Mouse (Mus musculus) urinary bladder, postnatal 14 days (tissue): ENCODE measurements around the gene Cebpe.

Source experiments
- DNase-seq: peaks from one replicate; pipeline ENCODE4 v3.0.0; 2021; ENCODE audit warnings: low spot score

Cebpe gene

GRCm38 (mm10) chr14:54712074-54712473 is at the start of gene Cebpe:
TSS of gene Cebpe (minus strand) at chr14:54712174.
- DNase-seq = no peak

GRCm38 (mm10) chr14:54756382-54756781 is 44.4 kb upstream of the Cebpe start:
- DNase-seq = no peak

- DNase-seq = peak; percentile 81
Measured at GRCm38 (mm10) chr14:54754602-54755018, 42.6 kb upstream of the Cebpe start.

- DNase-seq = no peak
Measured at GRCm38 (mm10) chr14:54753986-54754601, 42.1 kb upstream of the Cebpe start.

- no peak for DNase-seq
Measured at GRCm38 (mm10) chr14:54752938-54753337, 41.0 kb upstream of the Cebpe start.

- DNase-seq = no peak
Measured at GRCm38 (mm10) chr14:54751768-54752167, 39.8 kb upstream of the Cebpe start.

GRCm38 (mm10) chr14:54749238-54749637 is 37.3 kb upstream of the Cebpe start:
- DNase-seq = no peak

GRCm38 (mm10) chr14:54747942-54748917 is 36.3 kb upstream of the Cebpe start:
- peak; percentile 31 for DNase-seq

GRCm38 (mm10) chr14:54746038-54746437 is 34.1 kb upstream of the Cebpe start:
- DNase-seq = no peak

- no peak for DNase-seq
Measured at GRCm38 (mm10) chr14:54744473-54744872, 32.5 kb upstream of the Cebpe start.

GRCm38 (mm10) chr14:54742375-54742774 is 30.4 kb upstream of the Cebpe start:
- peak; percentile 21 for DNase-seq

GRCm38 (mm10) chr14:54741721-54742120 is 29.7 kb upstream of the Cebpe start:
- no peak for DNase-seq

GRCm38 (mm10) chr14:54737634-54738033 is 25.7 kb upstream of the Cebpe start:
- no peak for DNase-seq

- no peak for DNase-seq
Measured at GRCm38 (mm10) chr14:54736555-54737552, 24.9 kb upstream of the Cebpe start.

- DNase-seq = no peak
Measured at GRCm38 (mm10) chr14:54735221-54735620, 23.2 kb upstream of the Cebpe start.

- DNase-seq = no peak
Measured at GRCm38 (mm10) chr14:54734004-54734403, 22.0 kb upstream of the Cebpe start.

GRCm38 (mm10) chr14:54732206-54732605 is 20.2 kb upstream of the Cebpe start:
- no peak for DNase-seq

- no peak for DNase-seq
Measured at GRCm38 (mm10) chr14:54730305-54730704, 18.3 kb upstream of the Cebpe start.

GRCm38 (mm10) chr14:54728823-54729653 is 17.1 kb upstream of the Cebpe start:
- DNase-seq = no peak

GRCm38 (mm10) chr14:54727565-54727964 is 15.6 kb upstream of the Cebpe start:
- DNase-seq = no peak

- DNase-seq = no peak
Measured at GRCm38 (mm10) chr14:54724049-54724448, 12.1 kb upstream of the Cebpe start.
